Mouse (Mus musculus): ENCODE measurements around the gene Pten.

Gene Pten

DNA sequence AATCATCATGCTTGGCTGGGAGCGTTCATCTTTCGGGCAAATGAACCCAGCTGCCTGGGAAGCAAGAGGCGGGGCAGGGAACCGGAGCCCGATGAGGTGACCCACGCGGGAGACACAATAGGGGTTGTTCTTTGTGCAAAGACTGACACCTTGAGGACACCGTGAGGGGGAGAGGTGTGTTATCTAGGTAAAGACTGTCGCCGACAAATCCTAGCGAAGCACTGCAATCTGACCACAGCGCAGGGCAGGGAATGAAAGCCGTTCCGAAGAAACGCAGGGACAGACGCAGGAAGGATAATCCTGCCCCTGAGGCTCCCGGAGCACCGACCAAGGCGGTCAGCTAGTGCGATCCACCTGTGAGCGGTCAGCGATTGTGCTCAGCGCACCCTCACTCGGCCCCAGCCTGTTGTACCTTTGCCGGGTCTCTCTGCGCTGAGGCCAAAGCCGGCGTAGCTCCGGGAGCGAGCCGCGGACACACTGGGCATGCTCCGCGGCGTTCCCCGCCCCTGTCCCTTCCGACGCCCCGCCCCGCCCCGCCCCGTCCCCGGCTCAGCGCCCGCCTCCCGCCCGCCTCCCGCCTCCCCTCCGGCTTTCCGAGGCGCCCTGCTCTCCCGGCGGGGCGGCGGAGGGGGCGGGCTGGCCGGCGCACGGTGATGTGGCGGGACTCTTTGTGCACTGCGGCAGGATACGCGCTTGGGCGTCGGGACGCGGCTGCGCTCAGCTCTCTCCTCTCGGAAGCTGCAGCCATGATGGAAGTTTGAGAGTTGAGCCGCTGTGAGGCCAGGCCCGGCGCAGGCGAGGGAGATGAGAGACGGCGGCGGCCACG, at the start of gene Pten:
Pten (plus strand) TSS at position 598 of the 826 bp plus-strand sequence.
- peak; percentile 95 for DNase-seq

DNA sequence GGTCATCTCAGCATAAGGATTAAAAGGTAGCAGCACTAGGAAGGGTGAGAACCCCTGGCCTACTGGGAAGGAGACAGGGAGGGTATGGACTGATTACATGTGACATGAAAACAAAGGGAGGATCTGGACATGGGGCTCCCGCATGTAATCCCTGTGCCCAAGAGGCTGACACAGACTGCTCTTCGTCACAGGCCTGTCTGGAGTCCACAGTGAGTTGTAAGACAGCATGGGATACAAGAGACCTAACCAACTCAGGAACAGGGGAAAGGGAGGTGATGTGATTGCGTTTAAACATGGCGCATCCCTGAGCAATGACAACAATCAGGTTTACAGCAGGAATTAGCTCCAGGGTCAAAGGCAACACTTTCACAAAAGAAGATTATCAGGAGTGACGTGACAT, 48.3 kb upstream of the Pten start:
- no peak for DNase-seq

DNA sequence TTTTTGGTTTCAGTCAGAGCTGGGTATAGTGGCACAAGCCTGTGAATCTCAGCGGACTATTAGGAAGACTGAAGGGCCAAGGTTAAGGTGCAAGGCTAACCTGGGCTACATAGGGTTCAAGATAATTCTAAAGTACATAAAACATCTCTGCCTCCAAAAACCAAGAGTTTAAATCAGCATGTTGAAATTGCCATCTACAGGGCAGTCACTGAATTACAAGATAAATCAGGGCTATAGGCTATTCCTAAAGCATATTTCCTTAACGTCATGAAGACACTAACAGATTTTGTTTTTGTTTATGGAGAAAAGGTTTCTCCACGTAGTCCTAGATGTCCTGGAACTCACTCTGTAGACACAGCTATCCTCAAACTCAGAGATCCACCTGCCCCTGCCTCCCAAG, 47.0 kb upstream of the Pten start:
- DNase-seq = no peak

DNA sequence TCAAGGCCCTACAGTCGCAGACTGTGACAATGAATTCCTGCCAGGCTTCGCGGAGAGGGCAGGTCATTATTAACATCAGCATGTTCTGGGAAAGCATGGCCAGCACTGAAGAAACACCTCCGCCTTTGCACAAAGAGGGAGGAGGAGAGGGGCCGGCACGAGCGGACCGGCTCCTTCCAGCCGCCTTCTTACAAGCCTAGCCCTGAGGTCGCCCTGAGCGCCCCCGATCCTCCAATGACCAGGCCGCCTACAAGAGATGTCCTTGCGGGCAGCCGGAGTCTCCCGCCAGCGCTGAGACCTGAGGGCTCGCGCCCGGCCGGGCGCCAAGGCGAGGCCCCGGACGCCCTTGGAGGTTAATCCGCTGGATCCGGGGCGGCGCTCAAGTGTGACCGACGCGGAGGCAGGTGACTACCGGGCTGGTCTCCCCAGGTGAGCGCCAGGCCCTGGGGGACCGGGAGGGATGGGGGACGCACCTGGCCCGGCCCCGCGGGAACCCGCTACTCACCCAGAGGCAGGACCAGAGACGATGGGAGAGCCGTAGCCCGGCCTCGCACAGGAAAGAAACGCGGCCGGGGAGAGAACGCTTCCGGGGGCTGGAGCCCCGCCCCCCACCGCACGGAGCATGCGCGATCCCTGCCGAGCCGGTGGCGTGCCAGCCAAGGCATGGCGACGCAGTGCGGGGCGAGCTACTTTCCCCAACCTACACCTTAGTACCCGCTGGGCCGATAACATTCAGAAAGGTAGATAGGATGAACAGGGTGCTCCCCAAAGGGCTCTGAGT, 45.3 kb upstream of the Pten start:
- DNase-seq = peak; percentile 88

DNA sequence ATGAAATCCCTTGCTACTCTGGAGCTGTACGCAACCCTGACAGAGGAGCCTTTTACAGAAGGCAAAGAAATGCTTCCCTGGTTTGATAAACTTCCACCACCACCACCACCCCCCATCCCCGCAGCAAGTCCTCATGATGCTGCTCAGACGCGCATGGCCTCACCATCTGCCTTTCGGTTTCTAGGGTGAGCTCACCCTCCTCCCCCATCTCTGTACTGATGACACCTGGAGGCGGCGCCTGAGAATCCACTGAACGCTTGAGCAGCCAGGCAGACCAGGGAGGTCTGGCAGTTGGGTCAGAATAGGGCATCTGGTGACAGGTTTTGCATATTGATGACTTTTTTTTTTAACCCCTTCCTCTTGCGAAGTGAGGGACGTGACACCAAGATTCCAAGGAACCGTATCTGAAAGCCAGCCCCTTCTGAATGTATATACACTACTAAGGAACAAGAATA, 44.7 kb upstream of the Pten start:
- DNase-seq = peak; percentile 86

DNA sequence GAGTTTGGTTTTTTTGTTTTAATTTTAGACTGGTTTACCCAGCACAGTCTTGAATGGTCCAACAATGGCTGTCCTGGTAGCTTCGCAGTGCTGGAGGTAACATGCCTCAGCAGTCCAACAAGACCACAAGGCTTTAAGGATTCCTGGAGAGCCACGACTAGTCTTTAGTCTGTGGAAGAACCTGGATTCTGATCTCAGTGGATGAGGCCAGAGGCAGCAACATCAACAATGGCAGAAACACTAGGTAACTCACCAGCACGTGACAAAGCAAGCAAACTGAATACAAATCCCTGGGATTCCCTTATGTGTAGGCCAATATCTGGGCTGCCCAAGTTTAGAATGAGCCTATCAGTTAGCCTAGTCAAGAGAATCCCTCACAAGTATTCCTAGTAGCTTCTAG, 43.8 kb upstream of the Pten start:
- DNase-seq = no peak

DNA sequence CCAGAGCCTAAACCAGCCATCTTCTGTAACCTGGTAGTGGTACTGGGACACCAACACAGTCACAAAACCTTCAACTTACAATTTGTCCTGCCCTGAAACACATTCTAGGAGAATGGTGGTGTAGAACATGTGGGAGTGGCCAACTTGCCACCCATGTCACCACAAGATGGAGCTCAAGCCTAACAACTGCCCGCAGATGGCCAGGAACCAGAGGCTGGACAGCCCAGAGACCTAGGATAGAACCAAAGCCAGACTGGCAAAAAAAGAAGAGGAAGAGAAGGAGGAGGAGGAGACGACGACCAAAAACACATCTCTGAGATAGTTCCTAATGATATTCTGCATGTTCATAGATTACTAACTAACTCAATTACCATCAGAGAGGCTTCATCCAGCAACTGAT, 42.1 kb upstream of the Pten start:
- DNase-seq = peak; percentile 73

DNA sequence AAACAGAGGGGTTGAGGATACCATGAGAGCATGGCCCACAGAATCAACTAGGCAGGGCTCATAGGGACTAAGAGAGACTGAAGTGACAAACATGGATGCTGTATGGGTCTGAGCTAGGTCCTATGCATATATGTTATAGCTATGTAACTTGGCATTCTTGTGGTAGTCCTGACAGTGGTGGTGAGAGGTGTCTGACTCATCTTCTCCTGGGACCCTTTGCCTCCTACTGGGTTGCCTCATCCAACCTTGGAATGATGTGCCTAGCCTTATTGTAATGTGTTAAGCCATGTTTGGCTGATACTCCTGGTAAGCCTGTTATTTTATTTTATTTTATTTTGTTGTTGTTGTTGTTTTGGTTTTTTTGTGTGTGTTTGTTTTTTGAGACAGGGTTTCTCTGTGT, 41.6 kb upstream of the Pten start:
- no peak for DNase-seq

DNA sequence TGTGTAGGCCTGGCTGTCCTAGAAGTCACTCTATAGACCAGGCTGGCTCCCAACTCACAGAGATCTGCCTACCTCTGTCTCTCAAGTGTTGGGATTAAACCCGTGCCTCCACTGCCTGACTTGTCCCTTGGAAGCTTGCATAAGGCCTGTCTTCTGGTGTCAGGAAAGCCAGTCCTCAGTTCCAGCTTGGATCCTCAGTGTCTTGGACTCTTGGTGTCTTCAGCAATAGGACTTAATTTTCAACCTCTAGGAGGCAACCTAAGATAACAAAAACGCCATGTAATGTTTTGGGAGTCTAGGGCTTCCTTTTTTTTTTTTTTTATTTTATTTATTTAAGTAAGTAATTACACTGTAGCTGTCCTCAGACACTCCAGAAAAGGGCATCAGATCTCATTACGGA, 39.7 kb upstream of the Pten start:
- no peak for DNase-seq

DNA sequence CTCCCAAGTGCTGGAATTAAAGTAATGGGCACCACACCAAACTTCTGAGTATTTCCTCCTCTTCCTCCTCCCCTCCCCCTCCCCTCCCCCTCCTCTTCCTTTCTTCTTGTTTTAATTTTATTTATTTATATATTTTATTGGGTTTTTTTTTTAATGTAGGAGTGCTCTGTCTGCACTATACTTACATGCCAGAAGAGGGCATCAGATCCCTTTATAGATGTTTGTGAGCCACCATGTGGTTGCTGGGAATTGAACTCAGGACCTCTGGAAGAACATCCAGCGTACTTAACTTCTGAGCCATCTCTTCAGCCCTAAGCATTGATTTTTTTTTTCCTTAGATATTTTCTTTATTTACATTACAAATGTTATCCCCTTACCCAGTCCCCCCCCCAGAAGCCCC, 37.0 kb upstream of the Pten start:
- DNase-seq = no peak

DNA sequence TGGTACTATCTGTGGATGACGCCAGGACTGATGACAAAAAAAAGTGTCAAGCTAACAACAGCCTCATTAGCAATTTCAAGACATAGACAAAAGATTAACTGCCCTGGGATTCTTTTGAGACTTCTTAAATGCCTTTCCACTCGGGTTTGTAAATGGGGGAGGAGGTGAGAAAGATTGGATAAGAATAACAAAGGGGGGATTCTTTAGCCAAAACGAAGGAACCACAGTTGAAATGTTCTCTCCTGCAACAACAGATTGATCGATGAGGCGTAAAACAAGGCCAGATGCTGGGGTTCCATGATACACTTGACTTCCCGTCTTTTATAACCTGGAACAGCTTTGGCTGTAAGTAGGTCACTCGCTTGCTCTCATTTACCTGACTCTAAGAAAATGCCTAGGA, 33.5 kb upstream of the Pten start:
- DNase-seq = no peak

DNA sequence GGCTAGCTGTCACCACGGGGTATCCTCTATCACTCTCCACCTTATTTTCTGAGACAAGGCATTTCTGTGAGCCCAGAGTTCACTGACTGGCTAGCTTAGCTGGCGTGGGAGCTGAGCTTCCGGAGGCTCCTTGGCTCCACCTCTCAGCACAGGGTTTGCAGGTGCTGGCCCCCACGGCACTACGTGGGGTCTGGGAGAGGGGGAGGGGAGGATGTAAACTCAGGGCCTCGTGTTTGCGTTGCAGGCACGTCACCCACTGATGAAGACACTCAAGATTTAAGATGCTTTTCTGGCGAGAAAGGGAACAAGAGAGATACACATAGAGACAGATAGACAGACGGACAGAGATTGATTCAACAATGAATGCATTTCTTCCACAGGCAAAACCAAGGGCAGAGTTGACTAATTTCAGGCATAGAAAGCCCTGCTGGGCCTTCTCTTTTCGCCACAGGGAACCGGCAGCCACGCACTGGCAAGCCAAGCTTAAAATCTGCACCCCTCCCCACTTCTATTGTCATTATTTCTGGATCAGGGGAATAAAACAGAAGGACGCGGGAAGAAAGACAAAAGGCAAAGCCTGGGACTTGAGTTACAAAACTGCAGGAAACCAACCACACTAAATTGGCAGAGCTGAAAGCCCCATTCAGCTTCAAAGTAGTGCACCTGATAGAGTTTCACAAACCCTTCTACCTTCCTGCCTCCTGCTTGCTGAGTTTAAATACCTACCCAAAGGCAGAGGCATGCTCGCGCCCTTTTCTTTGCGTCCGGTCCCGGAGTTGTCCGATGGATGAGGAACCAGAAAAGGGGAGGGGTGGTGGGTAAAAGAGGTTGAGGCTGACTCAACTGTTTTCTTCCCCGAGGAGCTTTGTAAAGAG, 30.6 kb upstream of the Pten start:
- DNase-seq = no peak

DNA sequence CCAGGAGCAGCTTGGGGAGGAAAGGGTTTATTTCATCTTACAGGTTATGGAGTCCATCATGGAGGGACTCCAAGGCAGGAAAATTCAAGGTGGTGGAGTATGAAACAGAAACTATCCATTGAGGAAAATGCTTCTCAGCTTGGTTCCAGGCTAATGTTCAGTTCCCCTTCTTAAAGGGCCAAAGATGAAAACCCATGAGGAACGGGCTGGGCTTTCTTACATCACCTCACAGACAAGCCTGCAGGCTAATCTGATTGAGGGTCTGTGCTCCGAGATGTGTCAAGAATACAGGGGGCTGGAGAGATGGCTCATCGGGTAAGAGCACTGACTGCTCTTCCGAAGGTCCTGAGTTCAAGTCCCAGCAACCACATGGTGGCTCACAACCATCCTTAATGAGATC, 27.5 kb upstream of the Pten start:
- DNase-seq = no peak

DNA sequence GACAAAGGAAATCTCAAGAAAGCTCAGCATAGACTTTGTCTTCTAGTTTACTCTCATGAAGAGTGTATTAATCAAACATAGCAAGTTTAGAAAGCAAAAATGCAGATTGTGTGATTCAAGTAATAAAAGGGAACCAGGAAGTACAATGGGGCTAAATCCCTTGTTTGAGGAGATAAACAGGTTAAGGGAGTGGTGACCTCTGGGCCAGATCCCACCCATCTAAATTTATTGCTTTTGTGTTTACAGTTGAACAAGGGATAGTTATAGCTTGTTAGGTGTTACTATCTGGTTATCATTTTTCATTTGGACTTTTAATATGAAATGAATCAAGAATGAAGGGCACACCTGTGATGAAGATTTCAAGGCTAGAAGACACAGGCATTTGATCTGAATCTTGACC, 24.4 kb upstream of the Pten start:
- no peak for DNase-seq

DNA sequence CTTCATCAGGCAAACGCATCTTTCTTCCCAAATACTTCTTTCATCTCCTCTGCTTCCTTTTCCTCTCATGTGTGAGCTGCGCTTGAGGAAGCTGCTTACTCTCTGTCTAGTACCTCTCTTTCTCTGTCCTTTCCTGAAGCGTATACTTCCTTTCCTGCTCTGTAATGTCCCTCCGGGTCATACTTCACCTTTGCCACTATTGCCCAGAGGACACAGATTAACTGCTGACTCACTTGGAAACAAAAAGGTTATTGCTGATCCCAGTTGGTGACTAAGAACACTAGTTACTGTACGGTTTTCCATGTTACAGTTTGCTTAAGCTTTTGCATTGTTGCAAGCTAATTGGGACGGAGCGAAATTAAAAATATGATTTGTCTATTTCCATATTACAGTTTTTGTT, 19.5 kb upstream of the Pten start:
- DNase-seq = no peak

DNA sequence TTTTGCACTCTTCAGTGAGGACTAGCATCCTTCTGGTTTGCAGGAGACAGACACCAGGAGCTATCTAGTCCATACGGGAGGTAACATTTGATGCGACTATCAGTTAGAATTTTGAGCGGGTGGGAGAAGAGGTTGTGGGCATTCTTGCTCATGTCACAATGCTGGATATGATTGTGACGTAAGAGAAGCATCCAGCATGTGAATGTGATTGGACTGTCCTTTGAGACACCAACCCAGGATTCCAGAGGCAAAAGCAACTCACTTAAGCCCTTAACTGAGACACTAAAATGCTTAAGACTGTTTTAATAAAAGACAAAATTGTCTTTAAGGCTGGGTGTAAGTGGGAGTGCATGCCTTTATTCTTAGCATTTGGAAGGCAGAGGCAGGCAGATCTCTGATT, 17.6 kb upstream of the Pten start, which contains the start of gene Atad1:
Atad1 (minus strand) TSS at position 101 of the 400 bp plus-strand sequence.
- no peak for DNase-seq

DNA sequence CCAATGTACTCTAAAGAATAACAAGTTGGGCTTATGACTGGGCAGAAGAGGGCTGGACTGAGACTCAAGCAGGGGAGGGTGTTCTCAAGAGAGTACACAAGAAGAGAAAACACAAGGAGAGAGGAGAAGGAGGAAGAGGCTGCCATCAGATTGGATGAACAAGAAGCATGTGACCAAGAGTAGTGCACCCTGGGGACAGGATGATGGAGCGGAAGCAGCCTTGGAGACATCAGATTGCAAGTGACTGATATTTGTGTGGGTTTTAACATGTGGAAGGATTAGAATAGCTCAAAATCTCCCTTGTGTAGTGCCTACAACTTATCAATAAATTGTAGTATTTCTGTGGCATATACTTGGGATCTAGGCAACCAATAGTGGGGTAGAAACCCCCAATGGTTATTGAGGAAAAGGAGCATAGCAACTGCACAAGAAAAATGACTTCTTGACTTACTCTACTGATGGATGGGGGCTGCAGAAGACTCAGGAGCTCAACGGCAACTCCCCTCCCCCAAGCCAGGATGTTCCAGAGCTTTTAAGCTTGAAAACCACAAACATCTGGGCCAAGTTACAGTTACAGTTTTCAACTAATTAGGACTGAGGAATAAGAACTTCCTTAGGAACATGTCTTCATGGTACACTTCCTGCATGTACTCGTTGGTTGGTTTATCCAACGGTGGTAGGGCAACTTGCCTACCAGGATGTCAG, 16.5 kb upstream of the Pten start:
- no peak for DNase-seq

DNA sequence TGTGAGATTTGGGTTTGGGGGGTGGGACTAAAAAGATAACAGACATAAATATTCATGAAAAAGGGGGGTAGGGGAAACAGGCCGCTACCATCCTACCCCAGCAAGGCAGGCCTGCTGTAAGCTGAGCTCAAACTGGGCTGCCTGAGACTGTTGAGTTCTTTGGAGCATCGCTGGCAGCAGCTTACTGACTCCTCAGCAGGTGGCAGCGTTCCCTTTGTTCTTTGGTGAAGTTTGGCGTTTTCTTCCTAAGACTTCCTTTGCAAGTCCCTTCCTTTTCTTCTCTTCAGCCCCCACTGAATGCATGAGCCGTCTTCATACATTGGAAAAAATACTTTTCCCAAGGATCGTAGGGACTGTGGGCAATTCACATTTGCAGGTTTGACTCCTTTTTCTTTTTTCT, 7.9 kb upstream of the Pten start:
- no peak for DNase-seq

DNA sequence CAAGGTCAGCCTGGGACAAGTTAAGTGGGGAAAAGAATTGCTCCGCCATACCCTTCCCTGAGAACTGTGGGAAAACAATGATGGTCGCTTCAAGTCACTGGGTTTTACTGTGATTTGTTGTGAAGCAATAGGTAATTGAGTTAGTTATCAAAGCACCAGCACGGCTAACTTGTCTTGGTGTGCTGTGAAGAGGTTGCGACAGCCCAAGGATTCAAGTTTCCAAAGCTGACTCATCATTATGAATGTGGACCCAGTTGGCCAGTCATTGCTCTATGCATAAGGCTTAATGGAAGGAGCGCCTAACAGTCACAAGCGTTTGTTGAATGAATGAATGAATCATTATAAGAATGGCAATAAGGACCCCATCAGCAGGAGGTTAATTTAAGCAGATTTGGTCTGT, 4.9 kb upstream of the Pten start:
- DNase-seq = no peak

DNA sequence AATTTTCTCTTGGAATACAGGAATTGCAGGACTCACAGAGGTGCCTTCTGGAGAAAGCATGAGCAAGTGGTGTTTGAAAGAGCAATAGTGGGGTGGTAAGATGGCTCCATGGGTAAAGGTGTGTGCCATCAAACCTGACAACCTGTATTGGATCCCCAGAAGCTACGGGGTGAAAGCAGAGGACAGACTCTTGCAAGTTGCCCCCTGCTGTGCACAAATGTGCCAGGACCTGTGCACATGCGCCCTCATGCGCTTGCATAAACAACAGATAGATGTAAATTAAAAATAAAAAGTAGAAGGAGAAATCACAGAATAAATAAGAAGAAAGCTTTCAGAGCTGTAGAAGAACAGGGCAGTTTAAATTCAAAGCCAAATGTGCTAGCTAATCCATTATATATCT, 3.9 kb upstream of the Pten start:
- no peak for DNase-seq

DNA sequence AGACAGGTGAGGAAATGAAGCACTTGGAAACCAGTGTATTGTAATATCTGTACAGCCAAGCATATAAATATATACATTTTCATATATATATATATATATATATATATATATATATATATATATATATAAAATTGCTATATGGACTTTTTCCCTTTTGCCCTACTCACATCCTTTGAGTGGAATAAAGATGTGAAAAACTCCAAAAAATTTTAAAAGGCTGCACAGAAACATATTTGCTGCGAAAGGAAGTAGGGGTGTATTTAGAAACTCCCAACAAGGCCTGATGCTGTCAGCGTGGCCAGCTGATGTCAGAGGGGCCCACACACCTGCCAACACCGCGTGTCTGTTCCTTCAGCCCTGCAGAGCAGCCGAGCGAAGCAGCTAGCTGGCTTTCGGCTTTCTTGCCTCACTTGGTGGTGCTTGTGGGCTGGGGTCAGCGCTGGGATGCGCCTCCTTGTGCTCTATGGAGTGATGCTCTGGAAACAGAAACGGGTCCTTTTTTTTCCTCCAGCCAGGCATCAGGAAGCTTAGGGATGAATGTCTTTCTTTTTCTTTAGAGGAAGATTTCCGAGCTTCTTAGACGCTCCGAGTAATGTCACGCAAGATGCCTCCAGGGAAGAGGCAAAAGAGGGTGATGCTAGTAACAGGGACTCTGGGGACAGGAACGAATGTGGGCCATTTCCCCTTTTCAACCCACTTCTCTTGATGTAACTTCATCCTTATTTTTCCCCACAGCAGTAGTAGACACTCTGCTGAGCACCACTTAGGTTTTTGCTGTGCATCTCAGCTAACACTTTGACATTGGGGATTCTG, 2.9 kb upstream of the Pten start:
- no peak for DNase-seq
